Mouse (Mus musculus): ENCODE data around the gene Gal3st4.

The Gal3st4 gene

DNA sequence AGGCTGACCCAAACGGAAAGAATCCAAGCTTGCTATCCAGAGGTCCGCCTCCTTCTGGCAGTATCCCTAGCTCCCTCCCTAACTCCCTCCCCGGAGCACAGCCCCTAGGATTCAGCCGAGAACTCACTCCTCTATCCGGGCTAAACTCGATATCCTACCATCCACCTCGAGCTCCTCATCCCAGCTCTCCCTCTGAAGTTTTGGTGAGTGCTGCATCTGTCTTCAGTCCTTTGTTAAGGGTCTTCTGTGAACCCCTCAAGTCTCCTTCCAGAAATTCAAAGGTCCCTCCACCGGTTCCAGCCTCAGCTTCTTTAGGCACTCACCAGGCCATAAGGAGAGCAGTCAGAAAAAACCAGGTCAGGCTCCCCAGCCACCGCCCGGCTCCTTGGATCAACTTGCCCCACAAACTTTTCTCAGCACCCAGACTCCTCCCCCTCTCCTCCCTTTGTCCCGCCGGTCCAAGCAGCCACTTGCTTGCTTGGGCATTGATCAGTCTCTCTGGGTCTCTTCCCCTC lies at the start of gene Gal3st4:
Gene Gal3st4 (minus strand): TSS at position 432 of the 515 bp plus-strand sequence.
- DNase-seq (ENCODE audit: extremely low read depth, low read depth, low spot score) = no peak

DNA sequence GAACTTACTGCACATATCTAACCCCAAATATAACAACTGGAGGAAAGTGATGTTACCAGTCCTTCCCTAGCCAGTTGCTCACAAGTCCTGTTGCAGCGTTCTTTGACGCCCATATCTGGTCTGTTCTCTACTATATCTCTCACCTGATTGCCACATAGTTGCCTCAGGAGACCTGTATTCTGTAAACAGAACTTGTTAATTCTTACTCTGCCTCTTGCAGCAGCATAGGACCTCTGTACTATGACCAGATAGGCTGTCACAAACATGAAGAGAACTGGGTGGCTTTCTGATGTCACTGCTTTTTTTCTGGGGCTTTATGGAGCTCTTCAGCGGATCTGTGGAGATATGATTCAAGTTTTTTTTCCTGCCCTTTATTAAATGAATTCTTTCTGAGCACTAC lies 40.2 kb upstream of the Gal3st4 start:
- no peak for DNase-seq (ENCODE audit: extremely low read depth, low read depth, low spot score)

DNA sequence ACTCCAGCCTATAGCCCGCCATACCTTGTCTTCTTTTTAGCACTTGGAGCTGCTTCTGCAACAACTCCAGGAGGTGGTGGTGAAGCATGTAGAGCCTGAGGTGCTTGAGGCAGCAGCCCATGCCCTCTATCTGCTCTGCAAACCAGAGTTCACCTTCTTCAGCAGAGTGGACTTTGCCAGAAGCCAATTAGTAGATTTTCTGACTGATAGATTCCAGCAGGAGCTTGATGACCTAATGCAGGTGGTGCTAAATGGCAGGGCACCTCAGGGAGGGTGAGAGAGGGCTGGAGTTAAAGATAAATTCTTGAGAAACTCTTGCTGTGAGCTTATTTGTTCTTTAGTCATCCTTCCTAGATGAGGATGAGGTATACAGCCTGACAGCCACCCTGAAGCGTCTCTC lies 27.0 kb upstream of the Gal3st4 start:
- no peak for DNase-seq (ENCODE audit: extremely low read depth, low read depth, low spot score)

DNA sequence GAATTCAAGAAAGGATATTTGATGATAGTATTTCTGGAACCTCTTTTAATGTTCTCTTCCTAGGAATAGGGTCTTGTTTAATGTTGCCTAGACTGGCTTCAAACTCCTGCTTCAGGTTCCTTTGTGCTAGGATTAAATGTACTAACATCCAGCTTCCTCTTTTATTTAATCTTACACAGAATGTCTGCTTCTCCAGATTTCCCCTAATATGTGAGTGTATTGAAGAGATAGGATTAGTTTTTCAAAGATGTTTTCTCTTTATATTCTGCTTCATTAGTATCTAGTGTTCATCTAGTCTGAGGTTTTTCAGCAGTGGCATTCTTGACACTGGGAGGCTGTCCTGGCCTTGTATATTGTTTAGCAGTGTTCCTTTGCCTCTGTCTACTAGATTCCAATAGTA lies 21.5 kb upstream of the Gal3st4 start:
- no peak for DNase-seq (ENCODE audit: extremely low read depth, low read depth, low spot score)

DNA sequence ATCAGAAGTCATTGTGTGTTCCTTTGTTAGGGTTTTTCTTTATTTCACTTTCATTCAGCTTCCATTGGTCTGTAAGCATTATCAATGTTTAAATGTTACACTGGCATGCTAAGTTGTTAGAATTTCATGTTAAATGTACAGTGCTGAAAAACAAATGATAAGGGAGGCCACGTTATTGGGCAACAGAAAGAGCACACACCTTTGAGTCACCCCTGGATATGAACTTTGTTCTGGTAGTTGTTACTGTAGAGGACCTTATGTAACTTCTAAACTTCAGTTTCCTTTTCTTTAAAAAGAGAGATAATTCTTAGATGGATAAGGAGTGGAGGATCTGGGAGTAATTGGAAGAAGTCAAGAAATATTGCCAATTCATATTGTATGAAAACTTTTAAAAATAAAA lies 19.0 kb upstream of the Gal3st4 start:
- no peak for DNase-seq (ENCODE audit: extremely low read depth, low read depth, low spot score)

DNA sequence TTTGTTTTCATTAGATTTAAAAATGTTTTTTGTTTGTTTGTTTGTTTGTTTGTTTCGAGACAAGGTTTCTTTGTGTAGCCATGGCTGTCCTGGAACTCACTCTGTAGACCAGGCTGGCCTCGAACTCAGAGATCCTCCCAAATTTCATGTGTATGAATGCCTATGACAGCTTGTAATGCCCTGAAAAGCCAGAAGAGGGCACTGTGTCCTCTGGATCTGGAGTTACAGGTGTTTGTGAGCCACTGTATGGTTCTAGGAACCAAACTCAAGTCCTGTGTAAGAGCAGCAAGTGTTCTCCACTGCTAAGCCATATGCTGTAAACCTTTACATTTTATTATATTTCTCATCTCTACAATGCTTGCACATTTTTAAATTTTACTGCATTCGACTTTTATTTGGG lies 15.2 kb upstream of the Gal3st4 start:
- no peak for DNase-seq (ENCODE audit: extremely low read depth, low read depth, low spot score)

DNA sequence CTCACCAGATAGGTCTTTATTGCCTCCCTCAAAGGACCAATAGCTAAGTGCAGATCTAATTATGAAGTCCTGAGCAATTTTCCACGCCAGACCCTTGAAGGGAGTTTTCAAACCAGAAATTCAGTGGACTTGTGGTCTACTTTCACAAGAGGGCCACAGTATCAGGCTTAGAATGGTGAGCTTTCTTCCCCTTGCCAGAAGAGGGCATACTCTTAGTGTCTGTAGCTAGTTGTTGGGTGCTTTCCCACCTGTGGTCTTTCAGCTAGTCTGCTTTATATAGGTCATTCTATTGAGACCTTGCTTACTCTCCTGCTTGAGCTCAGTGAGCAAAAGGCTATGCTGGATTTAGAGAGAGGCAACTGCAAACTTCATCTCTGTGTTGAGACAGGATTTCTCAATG lies 10.9 kb upstream of the Gal3st4 start:
- no peak for DNase-seq (ENCODE audit: extremely low read depth, low read depth, low spot score)

DNA sequence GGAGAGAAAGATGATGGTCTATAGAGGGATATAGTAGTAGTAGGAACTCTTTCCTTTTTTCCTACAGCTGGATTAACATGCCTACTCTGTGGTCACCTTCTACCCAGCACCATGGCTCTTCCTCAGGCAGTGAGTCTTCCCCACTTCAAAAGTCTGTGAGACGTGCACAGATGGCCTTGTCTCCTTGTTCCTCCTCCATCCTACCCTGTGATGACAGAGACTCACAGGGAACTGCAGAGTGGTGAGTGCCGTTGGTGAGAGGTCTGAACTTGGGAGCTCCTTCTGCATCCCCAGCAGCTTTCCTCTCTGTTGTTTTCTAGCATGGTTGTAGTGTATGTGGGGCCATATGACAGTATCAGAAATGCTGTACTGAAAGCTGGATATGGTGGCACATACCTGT lies 9.2 kb upstream of the Gal3st4 start:
- no peak for DNase-seq (ENCODE audit: extremely low read depth, low read depth, low spot score)

DNA sequence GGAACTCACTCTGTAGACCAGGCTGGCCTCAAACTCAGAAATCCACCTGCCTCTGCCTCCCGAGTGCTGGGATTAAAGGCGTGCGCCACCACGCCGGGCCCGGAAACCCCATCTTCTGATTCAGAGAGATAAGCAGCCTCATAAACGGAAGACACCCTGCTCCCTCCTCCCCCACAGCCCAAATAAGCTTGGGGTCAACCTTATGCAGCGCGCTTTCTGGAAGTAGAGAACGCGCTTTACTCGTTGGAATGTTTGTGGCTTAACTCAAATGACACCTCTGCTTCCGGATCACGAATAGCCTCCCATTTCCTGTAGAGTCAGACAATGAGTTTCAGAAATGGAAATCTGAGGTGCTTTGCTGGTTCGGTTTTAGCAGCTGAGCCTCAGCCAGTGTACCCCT lies 8.2 kb upstream of the Gal3st4 start:
- DNase-seq (ENCODE audit: extremely low read depth, low read depth, low spot score) = no peak

DNA sequence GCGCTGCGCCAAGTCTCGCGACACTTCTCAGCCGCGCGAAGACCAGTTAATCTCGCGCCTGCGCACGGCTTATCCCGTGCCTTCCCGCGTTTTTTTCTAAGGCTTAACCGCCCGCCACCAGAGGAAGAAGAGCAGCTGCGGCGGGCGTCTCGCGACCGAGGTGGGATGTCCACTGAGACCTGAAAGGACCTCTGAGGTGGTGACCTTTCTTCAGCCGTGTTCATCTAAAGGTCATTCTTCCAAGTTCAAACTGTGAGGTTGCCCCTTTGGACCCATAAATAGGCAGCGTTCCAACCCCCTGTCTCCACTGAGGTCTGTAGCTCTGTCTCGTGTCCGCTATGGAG lies 7.8 kb upstream of the Gal3st4 start:
- no peak for DNase-seq (ENCODE audit: extremely low read depth, low read depth, low spot score)

DNA sequence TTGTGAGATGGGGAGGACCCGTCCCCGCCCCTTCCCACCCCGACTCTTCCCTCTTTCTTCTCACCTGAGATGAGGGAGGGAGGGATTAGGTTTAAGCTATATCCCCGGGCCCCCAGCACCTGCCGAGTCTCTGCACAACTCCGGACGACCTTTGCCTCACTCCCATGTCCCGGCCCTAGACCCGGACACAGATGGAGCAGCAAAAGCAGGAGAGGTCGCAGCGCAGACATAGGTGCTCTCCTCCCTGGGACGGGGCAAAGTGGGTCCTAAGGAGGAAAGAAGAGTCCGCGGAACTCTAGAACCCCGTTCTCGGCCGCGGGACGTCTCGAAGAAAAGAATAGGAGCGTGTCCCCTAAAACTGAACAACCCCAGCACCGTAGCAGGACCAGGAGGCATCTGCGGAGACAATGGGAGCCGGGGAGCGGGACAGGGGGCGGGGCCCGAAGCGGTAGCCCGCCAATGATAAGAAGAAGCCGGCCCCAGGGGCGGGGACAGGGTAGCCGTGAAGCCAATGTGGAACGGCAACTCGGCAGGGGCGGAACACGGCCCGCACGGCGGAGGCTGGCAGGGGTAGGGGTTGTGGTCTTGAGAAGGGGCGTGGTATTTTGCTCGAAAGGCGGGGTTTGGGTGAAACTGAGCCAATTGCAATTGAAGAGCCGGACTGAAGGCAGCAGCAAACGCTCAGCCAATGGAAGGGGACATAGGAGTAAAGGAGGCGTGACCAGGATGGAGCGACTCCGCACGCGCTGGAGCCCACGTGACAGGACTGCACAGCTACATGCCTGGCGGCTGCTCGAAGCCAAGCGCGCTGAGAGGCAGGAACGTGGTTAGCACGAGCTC lies 7.2 kb upstream of the Gal3st4 start, which contains the start of the genes Gm43720, Gpc2 and Stag3:
Gene Gm43720 (minus strand): TSS at position 374 of the 840 bp plus-strand sequence.
Gene Gpc2 (minus strand): TSS at position 421 of the 840 bp plus-strand sequence.
Gene Stag3 (plus strand): TSS at position 656 of the 840 bp plus-strand sequence.
- peak; percentile 79 for DNase-seq (ENCODE audit: extremely low read depth, low read depth, low spot score)

DNA sequence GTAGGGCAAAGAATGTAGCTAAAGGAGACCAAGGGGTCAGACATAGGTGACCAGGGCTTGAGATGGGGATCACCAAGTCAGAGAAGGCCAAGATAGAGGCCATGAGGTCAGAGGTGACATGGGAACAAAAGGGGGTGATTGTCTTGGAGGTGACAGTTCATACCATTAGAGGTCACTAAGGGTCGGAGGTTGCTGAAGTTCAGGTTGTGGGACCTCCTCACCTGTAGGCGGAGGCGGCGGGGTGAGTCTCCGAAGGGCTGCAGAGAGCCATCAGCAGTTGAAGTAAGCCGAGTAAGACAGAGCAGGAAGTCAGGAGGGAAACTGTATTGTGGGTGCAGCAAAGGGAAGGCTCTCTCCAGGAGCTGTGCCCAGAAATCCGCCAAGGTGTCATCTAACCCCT lies 5.4 kb upstream of the Gal3st4 start:
- no peak for DNase-seq (ENCODE audit: extremely low read depth, low read depth, low spot score)

DNA sequence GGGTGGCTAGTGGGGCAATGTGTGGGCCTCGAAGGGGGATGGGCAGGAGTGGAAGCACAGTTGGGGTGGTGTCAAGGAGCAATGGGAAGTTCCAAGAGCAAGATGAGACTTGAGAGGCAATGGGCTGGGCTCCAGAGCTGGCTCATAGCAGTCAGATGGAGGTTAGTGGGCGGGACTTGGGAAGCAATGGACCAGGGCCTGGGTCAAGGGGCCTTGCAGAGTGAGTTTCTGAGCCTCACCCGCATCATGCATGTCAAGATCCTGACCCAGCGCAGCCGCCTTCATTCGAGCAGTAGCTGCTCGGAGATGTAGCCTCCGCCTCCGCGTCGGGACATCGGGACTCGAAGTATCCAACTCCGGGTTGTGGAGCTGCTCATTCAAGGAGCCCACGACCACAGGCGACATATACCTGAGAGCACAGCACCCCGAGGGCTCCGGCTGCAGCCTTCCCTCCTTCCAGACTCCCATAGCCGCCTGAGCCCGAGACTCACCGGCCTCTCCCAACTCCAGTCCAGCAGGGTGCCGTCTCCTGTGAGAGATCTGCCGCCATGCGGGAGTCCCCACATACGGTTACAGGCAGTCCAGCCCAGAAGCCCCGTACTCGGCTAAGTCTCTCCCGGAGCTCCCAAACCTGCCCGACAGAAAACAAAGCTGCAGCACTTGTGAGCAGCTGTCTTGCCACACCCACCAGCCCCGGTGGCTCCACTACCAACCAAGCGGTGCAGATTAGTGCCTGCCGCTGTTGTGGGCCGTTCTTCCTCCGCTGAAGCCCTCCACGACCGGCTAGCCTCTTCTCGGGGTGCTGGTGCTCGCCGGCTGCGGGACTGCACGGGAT lies 2.8 kb upstream of the Gal3st4 start:
- DNase-seq (ENCODE audit: extremely low read depth, low read depth, low spot score) = no peak

DNA sequence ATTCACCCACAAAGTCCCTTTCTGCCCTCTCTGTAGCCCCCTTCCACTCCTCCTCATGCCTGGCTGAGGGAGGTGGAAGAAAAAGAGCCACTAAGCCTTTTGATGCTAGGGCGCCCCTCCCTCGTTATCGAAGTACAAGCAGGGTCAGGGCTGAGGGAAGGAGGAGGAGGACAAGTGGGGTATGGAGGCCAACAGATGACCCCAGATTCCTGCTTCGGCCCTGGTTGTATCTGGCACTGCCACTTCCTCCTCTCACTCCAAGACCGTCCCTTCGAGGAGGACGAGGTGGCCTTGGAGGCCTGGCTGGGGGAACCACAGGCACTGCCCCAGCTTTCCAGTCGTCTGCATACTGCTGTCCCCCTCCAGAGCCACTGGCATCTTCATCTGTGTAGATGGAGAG lies 1.5 kb upstream of the Gal3st4 start:
- DNase-seq (ENCODE audit: extremely low read depth, low read depth, low spot score) = no peak

DNA sequence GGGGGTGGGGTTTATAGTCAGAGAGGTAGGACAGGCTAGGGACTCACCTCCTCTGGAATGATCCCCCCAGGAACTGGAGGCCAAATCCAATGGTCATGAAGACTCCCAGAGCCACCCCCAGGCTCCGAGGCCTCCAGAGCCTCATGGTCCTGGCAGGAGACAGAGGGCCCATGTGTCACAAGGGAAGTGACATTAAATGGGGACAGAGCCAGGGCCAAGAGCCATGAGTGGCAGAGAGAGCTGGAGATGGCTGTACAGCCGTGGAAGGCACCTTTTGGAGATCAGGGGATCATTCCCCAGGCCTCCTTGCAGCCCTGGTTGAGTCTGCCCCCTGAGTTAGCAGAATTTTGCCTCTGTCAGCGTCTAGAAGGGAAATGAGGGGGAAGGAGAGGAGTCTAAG lies 1.4 kb downstream of the Gal3st4 start:
- no peak for DNase-seq (ENCODE audit: extremely low read depth, low read depth, low spot score)

DNA sequence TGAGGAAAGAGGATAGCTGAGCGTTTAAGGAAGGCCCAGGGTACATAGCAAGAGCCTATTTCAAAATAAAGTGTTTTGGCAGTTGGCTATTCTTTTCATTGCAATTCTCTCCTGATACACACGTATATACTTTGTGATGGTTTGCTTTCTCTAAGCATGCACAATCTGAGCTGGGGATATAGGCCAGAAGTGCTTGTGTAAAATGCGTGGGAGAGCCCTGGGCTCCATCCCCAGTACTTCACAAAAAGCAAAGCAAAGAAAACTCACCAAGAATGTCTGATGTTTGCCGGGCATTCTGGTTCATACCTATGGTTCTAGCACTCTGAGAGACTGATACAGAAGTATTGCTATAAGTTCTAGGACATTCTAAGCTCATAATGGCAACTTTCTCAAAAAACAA lies 3.7 kb downstream of the Gal3st4 start:
- no peak for DNase-seq (ENCODE audit: extremely low read depth, low read depth, low spot score)

DNA sequence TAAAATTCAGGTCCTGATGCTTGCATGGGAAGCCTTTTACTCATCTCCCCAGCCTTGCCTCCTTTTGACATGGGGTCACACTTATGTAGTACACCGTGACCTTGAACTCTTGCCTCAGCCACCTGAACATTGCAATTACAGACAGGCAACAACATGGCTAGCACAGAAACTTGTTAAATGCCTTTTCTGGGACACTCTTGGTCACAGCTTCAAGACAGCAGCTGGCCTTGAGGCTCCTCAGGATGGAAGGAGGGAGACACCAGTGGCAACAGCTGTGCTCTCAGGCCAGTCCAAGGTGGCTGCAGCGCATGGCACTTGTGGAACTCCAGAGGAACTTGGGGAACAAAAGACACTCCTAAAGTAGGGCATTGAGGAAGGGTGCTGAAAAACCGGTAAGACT lies 5.5 kb downstream of the Gal3st4 start:
- no peak for DNase-seq (ENCODE audit: extremely low read depth, low read depth, low spot score)

DNA sequence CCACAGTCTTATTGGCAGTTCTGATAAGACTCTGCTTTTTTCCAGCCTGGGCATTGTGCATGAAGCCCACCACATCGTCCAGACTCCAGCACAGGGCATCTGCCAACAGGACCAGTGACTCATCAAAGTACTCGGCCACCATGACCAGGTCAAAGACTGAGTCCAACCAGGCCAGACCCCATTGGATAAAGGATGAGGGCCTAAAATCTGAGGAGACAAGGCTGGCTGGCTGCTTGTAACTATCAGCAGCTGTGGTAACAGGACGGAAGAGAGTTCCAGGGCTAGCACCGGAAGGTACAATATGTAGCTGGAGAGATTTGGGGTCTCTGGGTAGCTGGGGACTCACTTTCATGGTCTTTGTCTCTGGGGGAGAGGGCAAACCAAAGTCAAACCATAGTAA lies 6.9 kb downstream of the Gal3st4 start:
- DNase-seq (ENCODE audit: extremely low read depth, low read depth, low spot score) = no peak

DNA sequence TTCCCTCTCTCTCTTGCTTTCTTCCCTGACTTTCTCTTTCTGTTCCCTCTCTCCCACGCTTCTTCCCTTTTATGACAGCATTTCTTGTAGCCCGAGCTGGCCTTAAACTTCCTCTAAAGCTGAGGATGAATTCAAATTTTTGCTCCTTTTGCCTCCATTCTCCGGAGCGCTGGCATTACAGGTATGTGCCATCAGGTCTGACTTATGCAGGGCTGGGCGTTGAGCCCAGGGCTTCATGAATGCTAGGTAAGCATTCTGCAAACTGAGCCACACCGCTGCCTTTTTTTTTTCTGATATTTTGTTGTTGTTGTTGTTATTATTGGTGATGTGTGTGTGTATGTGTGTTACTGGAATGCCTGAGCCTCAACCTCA lies 8.4 kb downstream of the Gal3st4 start:
- no peak for DNase-seq (ENCODE audit: extremely low read depth, low read depth, low spot score)

DNA sequence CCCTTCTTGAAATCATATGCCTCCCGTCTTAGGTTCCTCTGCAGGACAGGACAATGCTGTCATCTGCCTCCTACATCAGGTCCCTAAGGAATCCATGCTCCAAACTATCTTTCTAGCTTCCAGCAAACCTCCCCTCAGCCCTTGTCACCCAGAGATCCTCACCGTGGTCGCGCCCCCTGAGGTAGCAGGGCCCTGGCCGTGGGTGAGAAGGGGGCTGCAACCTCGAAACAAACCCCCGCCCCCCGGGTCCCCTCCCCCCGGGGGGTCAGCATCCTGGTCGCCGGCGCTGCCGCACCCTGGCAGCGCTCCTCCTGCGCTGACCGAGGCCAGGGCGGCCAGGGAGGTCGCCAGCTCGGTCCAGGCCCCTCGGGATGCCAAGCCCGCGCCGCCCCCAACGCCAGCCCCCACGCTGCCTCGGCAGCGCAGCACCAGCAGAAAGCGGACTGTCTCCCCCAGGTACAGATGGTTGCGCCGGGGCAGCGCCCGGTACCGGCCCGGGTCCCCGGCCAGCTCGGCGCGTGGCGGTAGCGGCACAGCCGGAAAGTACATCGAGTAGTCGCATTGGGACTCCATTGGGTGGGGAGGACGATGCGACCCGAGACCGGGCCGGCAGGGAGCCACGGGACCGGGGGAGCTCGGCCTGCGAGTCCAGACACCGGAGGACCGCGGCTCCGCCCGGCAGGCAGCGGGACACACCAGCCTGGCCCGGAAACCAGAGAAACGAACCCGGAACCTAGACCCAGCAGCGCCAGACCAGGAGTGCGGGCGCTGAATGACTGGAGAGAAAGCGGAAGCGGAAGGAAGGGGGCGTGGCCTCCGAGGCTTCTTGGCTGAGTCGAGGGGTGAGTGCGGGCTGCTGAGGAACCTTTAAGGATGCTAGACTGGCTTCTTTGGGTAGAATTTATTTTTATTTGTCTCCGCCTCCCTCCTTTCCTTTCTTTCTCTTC lies 9.1 kb downstream of the Gal3st4 start, which contains the start of gene BC037034:
Gene BC037034 (minus strand): TSS at position 774 of the 947 bp plus-strand sequence.
- no peak for DNase-seq (ENCODE audit: extremely low read depth, low read depth, low spot score)
